Mouse (Mus musculus) C2C12 (cell line): ENCODE measurements around the gene Phb2.

Source experiments
- CEBPB ChIP-seq: IDR thresholded peaks from one replicate; pipeline ENCODE4 v1.6.1; 2011; ENCODE audit warnings: low read depth, mild to moderate bottlenecking, control low read depth, moderate library complexity
- CTCF ChIP-seq: IDR thresholded peaks from one replicate; pipeline ENCODE4 v1.5.1; 2011; ENCODE audit not compliant: control insufficient read depth, insufficient read depth, insufficient read length
- FOSL1 ChIP-seq: IDR thresholded peaks from one replicate; pipeline ENCODE4 v1.8.0; 2011; ENCODE audit warnings: mild to moderate bottlenecking, low read length; ENCODE audit not compliant: poor library complexity, insufficient read depth, severe bottlenecking
- MAX ChIP-seq: IDR thresholded peaks from one replicate; pipeline ENCODE4 v1.6.1; 2011; ENCODE audit warnings: mild to moderate bottlenecking, control low read depth
- MYOD1 ChIP-seq: IDR thresholded peaks from one replicate; pipeline ENCODE4 v1.6.1; 2011; ENCODE audit warnings: low read depth; ENCODE audit not compliant: control insufficient read depth, insufficient read length
- USF1 ChIP-seq: IDR thresholded peaks from one replicate; pipeline ENCODE4 v1.6.1; 2011; ENCODE audit warnings: low read depth, mild to moderate bottlenecking, control low read depth, moderate library complexity

- TF ChIP-seq CTCF (no peak), CEBPB (no peak), MYOD1 (no peak), USF1 (no peak), MAX (no peak), FOSL1 (no peak)
These were observed 34.1 kb downstream of the Phb2 start for GRCm38 (mm10) chr6:124746296-124746605.
